Mouse (Mus musculus) layer of hippocampus, adult 2 months (tissue): ENCODE measurements around the gene Ntf5. TPM values are rescaled to one million over a fixed set of nuclear protein-coding genes. Genes with fewer than 3 reads are reported as not detected.
A peak's percentile ranks its signal among the peaks of the same experiment; 100 is the strongest.
"Not testable (repeated sequence)": the region's sequence is repeated elsewhere in the genome, so short reads cannot be mapped to it uniquely, and the experiment has no call there.

Experiments used
- DNase-seq, 2 experiments: peaks; one replicate each; pipeline ENCODE4 v3.0.0; 2022; ENCODE audit warnings: low spot score in 2 of 2
- H3K27ac ChIP-seq: fragments of 200-600 bp; 2 replicates; pipeline ENCODE4 v1.8.1; 2022
- H3K4me3 ChIP-seq: fragments of 200-600 bp; 2 replicates; pipeline ENCODE4 v1.8.1; 2022; ENCODE audit warnings: mild to moderate bottlenecking
- CTCF ChIP-seq: fragments of 200-600 bp; conservative IDR thresholded peaks from 2 replicates; pipeline ENCODE4 v1.8.1; 2022; ENCODE audit warnings: antibody characterized with exemption, mild to moderate bottlenecking, moderate library complexity
- total RNA-seq, 2 experiments: library from RNA; stranded (reverse); gene quantifications; 2 replicates each; pipeline ENCODE4 v1.2.3; 2021

The Ntf5 gene
- total RNA-seq, 2 experiments from 2014 or later = not detected

DNA sequence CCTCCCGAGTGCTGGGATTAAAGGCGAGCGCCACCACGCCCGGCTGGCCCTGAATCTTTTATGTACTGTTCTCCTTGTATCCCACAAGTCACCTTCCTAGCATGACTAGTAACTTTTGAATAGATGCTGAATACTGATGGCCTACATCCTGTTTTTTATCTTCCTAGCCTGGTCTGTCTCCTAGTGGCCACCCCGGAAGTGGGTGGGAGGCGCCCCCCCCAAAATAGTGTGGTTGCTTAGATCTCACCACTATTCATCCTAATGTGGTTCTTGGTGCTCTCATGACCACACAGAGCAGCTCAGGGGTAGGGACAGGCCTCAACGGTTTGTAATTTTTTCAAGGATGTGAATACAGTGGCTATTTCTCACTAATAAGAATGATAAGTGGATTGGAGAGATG is 38.9 kb upstream of the Ntf5 start:
- DNase-seq = no peak
- Histone ChIP-seq H3K27ac (no peak overlapping the region), H3K4me3 (no peak overlapping the region)
- TF ChIP-seq CTCF = no peak

DNA sequence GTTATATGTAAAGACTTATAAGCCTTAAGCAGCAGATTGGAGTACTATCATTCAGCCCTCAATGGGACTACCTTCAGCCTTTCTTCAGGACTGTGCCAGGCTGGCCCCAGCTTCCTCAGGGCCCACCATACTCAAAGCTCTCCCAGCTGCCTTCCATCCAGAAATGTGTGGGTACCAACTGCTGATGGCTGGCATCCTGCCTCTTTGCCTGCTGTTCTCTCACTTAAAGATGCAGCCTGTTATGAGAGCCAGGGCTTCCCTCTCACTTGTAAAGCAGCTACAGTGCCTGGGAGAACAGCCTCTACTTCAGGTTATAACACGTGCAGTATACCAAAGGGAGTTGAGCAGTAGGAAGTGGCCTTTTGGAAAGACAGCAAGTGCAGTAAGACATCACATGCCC is 37.4 kb upstream of the Ntf5 start:
- DNase-seq = peak in 1 of 2 experiments; percentile 40
- TF ChIP-seq CTCF = no peak
- H3K27ac ChIP-seq = no peak overlapping the region
- H3K4me3 ChIP-seq = no peak overlapping the region

DNA sequence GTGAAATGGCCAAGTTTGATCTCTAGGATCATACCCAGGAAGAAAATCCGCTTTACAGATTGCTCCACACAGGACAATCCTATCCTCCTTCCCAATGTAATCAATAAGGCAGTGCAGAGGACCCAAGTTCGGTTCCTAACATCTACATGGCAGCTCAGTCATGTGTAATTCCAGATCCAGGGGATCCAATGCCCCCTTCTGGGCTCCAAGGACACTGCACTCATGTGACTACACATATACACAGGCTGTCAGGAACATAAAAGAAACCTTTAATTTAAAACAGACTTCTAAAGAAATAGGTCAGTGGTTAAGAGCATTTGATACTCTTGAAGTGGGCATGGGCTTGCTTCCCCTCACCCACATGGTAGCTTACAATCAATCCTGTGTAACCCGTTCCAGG is 27.4 kb upstream of the Ntf5 start:
- TF ChIP-seq CTCF = peak; percentile 56
- Histone ChIP-seq H3K4me3 (no peak overlapping the region), H3K27ac (no peak overlapping the region)
- DNase-seq = no peak

DNA sequence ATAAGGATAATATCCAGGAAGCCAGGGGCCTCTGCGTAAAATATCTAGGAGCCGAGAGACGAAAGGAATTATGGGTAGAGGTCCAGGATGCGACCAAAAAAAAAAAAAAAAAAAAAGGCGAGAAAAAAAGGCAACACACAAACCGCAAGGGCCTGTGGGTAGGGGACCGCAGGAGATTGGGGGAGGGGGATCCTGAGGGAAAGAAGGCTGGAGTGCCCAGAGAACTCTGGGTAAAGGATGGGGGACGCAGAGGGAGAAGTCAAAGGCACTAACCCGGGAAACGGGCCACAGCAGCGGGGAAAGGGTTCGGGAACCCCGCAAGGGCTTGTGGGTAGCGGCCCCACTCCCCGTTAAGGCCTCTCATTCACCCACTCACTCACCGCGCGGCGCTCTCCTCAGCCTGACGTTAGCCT is 18.4 kb upstream of the Ntf5 start:
- TF ChIP-seq CTCF = no peak
- Histone ChIP-seq H3K27ac (peak overlapping the region; percentile 98), H3K4me3 (peak overlapping the region; percentile 79)
- peak in 1 of 2 experiments; percentile 76 for DNase-seq

DNA sequence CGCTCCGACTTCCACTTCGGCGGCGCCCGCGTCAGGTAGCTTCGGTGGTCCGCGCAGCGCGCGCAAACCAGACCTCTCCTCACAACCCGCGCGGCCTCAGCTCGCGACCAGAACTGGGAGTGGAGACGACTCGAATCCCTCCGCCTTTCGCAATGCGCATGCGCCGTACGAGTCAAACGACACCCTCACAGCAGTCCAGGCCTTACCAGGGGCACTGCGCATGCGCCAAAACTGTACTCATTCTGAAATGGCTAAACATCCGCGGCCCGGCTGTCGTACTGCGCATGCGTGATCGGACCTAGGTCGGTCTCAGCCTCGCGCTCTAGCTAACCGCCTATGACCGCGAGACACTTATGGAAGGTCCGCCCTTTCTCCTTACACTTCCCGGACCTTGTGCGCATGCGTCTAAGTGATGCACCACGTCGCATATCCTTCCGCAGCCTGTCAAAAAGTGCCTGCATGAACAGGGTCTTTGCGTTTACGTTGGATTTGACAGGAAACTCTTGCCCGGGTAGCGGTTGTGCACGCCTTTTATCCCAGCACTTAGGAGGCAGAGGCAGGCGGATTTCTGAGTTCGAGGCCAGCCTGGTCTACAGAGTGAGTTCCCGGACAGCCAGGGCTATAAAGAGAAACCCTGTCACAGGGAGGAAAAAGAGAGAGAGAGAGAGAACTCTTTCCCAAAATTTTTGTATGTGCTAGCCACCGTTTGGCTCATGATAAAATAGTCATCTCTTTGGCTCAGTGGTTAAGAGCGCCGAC is 17.7 kb upstream of the Ntf5 start, which contains the start of gene Snrnp70:
TSS of gene Snrnp70 (minus strand) at position 165 of the 759 bp plus-strand sequence.
- peak within 1 kb of the TSS; percentile 98 for H3K27ac ChIP-seq
- peak; percentile 100 for DNase-seq
- H3K4me3 ChIP-seq = peak within 1 kb of the TSS; percentile 79
- no peak for TF ChIP-seq CTCF

DNA sequence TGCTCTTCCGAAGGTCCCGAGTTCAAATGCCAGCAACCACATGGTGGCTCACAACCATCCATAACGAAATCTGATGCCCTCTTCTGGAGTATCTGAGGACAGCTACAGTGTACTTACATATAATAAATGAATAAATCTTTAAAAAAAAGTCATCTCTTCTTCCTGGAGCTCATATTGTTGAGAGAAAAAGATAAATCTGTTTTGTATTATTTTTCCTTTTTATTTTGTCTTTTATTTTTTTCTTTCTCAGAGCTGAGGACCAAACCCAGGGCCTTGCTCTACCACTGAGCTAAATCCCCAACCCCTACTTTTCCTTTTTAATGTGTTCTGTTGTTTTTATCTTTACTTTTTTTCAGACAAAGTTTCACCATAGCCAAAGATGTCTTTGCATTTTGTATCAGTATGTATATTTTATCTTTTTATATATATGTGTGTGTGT is 17.1 kb upstream of the Ntf5 start:
- Histone ChIP-seq H3K4me3 (peak overlapping the region; percentile 62), H3K27ac (peak overlapping the region; percentile 90)
- TF ChIP-seq CTCF = peak; percentile 67
- not testable (repeated sequence) for DNase-seq

DNA sequence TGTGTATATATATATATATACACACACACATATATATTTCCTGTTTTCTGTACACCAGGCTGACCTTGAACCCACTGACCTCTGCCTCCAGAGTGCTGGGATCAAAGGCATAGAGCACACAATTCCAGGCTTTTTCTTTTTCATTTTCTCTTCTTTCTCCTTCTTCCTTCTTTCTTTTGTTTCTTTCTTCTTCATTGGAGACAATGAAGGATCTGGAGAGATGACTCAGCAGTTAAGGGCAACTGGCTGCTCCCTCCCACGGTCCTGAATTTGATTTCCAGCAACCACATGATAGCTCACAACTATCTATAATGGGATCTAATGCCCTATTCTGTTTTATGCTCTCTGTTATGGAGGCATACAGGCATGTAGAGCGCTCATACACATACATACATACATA is 16.7 kb upstream of the Ntf5 start:
- DNase-seq = no peak
- no peak for TF ChIP-seq CTCF
- no peak overlapping the region for H3K4me3 ChIP-seq
- H3K27ac ChIP-seq = no peak overlapping the region

DNA sequence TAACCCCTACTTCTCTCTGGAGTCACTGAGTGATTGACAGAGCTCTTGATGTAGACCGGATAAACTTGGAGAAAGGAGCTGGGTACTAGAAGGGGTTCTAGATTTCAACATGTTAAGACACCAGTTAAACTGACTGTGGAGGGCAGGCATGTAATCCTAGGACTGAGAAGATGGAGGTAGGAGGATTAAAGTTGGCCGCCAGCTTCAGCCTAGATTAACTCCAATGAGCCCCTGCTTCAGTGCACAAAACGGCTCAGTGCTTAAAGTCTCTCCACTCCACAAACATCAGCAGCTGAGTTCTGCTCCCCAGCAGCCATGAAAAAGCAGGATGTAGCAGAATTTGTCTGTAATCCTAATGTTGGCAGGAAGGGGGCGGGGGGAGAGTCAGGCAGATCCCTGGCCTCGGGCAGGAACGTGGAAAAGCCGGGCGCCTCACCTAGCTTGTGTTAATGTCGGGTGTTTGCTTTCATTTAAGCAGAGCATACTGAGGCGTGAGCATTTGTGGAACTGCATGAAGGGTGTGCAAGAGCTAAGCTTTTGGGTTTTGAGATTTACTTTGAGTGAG is 11.9 kb upstream of the Ntf5 start:
- no peak for TF ChIP-seq CTCF
- Histone ChIP-seq H3K4me3 (no peak overlapping the region), H3K27ac (no peak overlapping the region)
- DNase-seq = no peak

DNA sequence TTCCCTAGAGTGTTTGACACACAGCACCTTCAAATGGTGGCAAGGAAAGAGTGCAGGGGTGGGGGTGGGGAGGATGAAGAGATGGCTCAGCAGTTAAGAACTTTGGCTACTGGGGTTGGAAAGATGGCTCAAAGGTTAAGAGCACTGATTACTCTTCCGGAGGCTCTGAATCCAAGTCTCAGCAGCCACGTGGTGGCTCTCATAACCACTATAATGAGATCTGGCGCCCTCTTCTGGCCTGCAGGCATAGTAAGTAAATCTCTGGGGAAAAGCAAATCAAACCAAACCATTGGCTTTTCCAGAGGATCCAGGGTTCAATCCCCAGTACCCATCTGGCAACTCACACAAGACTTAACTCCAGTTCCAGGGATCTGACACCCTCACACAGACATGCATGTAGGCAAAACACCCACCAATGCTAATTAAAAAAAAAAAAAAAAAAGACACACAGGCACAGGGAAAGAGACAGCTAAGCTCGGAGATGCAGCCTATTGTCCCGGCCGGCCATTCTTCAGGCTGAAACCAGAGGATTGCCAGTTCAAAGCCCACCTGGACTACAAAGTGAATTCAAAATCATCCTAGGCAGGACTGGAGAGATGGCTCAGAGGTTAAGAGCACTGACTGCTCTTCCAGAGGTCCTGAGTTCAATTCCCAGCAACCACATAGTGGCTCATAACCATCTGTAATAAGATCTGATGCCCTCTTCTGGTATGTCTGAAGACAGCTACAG is 9.8 kb upstream of the Ntf5 start:
- TF ChIP-seq CTCF = peak; percentile 75
- Histone ChIP-seq H3K27ac (no peak overlapping the region), H3K4me3 (no peak overlapping the region)
- DNase-seq = peak in 1 of 2 experiments; percentile 28

DNA sequence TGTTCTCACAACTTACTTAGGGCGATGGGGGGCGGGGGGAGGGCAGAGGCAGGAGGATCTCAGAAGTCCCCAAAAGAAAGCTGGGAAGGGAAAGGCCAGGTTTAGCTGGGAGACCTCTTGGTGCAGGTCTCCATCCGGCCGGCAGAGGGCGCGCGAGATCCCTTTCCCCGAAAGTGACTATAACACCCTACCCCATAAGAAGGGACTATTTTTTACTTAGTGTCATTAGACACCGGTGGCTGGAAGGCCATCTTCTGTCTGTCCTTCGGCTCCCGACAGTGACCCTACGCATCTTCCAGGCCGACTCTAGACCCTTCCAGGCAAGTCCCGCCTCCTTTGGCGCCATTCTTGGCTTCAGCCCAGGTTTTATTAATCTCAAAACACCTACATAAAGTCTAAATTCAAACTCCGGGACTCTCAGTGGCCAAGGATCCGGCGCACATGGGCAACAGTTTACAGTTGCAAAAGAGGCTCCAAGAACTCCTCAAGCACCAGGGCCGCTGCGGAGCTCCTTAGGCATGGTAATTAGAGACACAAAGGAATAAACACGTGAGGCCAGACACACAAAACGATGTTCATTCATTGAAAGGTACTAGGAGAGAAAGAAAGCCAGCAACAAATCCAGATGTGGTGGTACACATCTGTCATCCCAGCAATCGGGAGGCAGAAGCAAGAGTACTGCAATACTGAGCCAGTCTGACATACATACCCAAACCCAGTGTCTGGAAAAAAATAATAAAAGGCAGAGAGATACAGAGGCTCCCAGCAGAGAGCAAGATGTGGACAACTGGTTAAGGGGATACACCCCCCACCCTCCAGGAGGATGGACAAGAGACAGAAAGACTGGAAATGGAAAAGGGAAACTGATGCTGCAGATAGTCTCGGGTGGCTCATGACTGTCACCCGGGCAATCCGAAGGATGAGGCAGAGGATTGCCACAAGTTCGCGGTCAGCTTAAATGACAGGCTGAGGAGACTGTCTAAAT is 8.1 kb upstream of the Ntf5 start, which contains the start of gene Kcna7:
TSS of gene Kcna7 (plus strand) at position 563 of the 985 bp plus-strand sequence.
- peak; percentile 95 for TF ChIP-seq CTCF
- Histone ChIP-seq H3K27ac (no peak within 1 kb of the TSS), H3K4me3 (peak within 1 kb of the TSS; percentile 50)
- peak; percentile 36 to 77 for DNase-seq

DNA sequence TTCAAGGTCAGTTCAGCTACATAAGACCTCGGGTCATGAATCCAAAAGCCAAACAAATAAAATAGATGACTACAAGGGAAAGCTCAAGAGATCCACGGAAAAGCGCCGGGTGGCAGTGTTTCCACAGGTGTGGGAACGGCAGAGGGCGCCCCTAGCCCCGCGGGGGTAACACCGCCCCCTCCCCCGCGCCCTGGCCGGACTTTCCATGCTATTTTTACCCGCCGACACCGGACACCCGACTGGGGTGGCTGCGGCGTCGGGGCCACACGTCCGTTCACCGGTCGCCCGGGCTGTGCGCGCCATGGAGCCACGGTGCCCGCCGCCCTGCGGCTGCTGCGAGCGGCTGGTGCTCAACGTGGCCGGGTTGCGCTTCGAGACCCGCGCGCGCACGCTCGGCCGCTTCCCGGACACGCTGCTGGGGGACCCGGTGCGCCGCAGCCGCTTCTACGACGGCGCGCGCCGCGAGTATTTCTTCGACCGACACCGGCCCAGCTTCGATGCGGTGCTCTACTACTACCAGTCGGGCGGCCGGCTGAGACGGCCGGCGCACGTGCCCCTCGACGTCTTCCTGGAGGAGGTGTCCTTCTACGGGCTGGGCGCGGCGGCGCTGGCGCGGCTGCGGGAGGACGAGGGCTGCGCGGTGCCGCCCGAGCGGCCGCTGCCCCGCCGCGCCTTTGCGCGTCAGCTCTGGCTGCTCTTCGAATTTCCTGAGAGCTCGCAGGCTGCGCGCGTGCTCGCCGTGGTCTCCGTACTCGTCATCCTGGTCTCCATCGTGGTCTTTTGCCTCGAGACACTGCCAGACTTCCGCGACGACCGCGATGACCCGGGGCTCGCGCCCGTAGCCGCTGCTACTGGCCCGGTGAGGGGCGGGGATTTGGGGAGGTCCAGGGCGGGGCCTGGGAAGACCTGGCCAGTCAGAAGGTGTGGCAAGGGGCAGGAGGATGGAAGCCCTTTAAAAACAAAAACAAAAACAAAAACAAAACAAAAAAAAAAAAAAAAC is 7.0 kb upstream of the Ntf5 start:
- peak overlapping the region; percentile 18; the same call in 1 of the 2 replicates for H3K4me3 ChIP-seq

More for the DNA sequence above, 7.0 kb upstream of the Ntf5 start:
- DNase-seq = no peak
- H3K27ac ChIP-seq = no peak overlapping the region
- TF ChIP-seq CTCF = peak; percentile 47
